Mouse (Mus musculus) bone marrow macrophage, adult 2 months (primary cell): ENCODE data around the gene Cers2. TPM values are rescaled to one million over a fixed set of nuclear protein-coding genes. Genes with fewer than 3 reads are reported as not detected.

Experiments
- H3K27ac ChIP-seq: 2 replicates; pipeline ENCODE4 v1.5.1; 2012; ENCODE audit warnings: low read depth, low read length; ENCODE audit not compliant: insufficient read depth
- H3K4me1 ChIP-seq: 2 replicates; pipeline ENCODE4 v1.6.1; 2012; ENCODE audit warnings: low read length; ENCODE audit not compliant: control insufficient read depth, insufficient read depth
- H3K4me3 ChIP-seq: 2 replicates; pipeline ENCODE4 v1.5.1; 2012; ENCODE audit warnings: mild to moderate bottlenecking, low read length, moderate library complexity; ENCODE audit not compliant: insufficient read depth
- CTCF ChIP-seq: IDR thresholded peaks from 2 replicates; pipeline ENCODE4 v1.5.1; 2012; ENCODE audit warnings: low read depth, mild to moderate bottlenecking, low read length, moderate library complexity
- POLR2A ChIP-seq: IDR thresholded peaks from 2 replicates; pipeline ENCODE4 v1.6.1; 2012; ENCODE audit warnings: mild to moderate bottlenecking, low read depth, low read length, borderline replicate concordance
- polyA plus RNA-seq: library from polyadenylated mRNA; stranded (reverse); fragments of >200 nt; gene quantifications from 2 replicates; pipeline ENCODE4 v1.2.4, GENCODE M21; 2012; ENCODE audit not compliant: missing spikeins, insufficient read depth, insufficient read length

Cers2 gene
- polyA plus RNA-seq, 1 experiment = 186 TPM

DNA sequence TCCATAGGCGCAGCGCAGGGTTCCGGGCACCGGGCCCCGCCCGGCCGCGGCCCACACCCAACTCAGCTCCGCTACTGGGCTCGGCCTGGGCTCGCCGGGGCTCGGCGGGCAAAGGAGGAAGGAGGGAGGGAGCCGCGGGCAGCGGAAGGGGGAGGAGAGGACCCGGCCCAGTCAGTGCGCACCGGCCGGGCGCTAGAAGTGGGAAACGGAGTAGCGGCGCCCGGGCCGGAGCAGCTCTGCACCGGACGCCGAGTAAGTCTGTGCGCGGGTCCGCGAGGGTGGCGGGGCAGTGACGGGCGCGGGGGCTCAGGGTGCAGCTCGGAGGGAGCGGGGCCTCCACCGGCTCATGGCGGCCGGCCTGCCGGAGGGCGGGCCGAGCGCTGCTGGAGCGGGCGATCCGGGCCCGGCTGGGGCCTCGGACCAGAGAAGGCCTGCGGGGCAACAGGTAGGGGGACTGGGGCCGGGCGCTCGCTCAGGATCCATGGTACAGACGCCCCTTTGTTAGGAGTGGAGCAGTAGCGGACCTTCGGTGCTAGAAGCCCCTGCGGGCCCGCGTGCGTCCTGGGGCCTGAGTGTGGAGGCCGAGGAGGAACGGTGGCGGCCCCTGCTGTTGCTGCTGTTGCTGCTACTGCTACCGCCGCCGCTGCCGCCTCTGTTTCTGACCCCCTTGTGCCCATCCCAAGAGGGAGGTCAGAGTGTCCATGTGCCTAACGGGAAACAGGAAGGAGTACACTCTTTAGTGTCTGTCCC, 678 bp downstream of the Cers2 start:
- peak overlapping the region; percentile 84 for H3K4me3 ChIP-seq
- peak overlapping the region; percentile 85 for H3K27ac ChIP-seq
- H3K4me1 ChIP-seq = peaks cover 42% of the 10 kb centered on the region
- TF ChIP-seq POLR2A (no peak), CTCF (0 out of 2 replicates have a peak, but pooled peaks have one; percentile 14)

DNA sequence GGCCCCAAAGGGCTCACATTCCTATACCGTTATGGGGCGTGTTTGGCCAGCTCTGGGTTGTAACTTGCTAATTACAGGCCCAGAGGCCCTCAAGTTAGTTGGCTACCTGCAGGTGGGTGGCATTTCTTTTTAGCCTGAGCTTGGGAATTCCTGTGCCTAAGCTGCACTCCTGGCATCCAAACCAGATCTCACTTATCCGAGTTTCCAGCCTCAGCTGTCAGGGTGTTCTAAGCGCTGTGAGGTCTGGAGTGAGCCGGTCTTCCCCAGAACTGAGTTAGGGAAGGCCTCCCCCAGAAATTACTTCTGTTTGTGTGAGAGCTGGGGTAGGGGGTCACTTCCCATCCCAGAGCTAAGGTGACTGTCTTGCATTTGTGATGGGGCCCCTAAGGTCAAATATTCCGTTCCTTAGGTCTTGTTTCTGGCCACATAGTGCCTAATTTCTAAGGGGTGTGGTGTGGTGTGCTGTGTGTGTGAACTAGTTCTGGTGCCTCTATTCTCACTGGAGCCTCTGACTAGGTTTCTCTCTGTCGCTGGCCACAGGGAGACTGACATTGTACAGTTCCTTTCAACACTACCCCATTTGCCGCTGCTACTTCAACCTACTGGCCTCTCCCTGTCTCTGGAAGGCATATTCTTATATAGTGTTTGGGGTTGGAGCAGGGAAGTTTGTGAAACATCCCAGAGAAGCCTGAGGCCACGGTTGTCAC, 1.4 kb downstream of the Cers2 start:
- H3K4me3 ChIP-seq = peak overlapping the region; percentile 84

DNA sequence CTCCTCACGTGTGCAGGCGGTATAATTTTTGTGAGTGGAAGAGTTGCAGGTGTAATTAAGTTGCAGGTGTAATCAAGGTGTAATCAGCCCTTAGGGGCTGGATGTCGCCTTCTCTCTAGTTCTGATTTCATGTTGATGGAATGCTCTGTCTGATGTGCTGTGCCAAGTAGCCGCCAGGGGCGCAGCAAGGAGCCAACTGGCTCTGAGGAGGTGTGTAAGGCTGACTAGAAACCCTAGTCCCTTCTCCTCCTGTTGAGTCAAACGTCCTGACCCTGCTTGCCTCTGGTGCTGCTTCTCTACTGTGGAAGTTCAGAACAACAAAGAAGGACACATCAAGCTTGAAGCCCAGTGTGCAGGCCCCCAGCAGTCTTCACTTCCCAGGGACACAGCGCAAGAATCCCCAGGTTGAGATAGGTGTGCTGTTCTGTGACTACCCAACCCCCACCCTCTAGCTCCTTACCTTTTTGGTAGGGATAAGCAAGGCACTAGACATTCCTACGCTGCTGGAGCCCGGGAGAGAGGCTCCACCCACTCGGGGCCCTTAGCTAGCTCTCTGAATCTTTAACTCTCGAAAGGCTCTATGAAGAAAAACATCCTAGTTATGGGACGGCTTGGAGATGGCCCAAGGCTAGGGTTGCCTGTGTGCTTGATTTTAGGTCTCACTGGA, 3.0 kb downstream of the Cers2 start:
- Histone ChIP-seq H3K4me3 (0 out of 2 replicates have a peak overlapping the region, but pooled peaks have one; percentile 9), H3K4me1 (peaks cover 32% of the 10 kb centered on the region), H3K27ac (no peak overlapping the region)
- TF ChIP-seq POLR2A (no peak), CTCF (peak; percentile 17; the same call in 1 of the 2 replicates)

More for the DNA sequence above, 1.4 kb downstream of the Cers2 start:
- Histone ChIP-seq H3K4me1 (peaks cover 42% of the 10 kb centered on the region), H3K27ac (peak overlapping the region; percentile 85)
- TF ChIP-seq POLR2A (no peak), CTCF (no peak)

DNA sequence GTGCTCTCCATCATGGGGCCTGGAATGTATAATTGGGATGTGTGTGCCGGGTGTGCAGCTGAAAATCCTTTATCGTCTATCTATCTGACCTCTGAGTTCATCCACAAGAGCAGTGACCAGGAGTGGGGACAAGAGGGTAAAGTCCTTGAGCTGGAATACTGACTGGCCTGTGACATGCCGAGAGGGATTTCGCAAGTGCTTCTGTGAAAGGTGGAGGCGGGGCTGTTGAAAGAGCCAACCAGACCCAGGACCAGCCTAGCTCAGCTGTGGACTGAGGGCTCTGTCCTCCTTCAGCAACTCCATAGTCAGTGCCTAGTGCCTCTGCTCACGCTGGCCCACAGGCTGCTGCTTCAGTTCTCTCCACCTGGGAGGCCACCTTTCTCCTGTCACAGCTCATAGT, 4.0 kb downstream of the Cers2 start:
- H3K4me3 ChIP-seq = no peak overlapping the region
- peak overlapping the region; percentile 4; the same call in 1 of the 2 replicates for H3K27ac ChIP-seq
- TF ChIP-seq POLR2A (no peak), CTCF (no peak)
- H3K4me1 ChIP-seq = peaks cover 28% of the 10 kb centered on the region

DNA sequence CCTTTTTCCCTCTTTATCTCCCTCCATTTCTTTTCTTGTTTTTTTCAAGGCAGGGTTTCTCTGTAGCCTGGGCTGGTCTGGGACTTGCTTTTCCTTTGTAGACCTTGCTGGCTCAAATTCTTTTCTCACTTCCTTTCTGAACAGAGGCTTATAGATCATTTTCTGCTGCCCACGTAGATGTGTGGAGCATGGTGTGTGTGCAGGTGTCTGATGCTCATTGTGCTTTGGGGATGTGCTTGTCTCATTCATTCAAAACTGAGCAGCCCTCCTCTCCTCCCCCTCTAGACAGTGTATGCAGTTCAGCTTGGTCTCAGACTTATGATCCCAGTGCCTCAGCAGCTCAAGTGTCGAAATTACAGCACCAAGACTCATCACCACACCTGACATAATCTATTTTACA, 4.5 kb downstream of the Cers2 start:
- no peak for TF ChIP-seq CTCF
- no peak for TF ChIP-seq POLR2A
- H3K27ac ChIP-seq = peak overlapping the region; percentile 4; the same call in 1 of the 2 replicates
- H3K4me1 ChIP-seq = peaks cover 24% of the 10 kb centered on the region
- H3K4me3 ChIP-seq = no peak overlapping the region

DNA sequence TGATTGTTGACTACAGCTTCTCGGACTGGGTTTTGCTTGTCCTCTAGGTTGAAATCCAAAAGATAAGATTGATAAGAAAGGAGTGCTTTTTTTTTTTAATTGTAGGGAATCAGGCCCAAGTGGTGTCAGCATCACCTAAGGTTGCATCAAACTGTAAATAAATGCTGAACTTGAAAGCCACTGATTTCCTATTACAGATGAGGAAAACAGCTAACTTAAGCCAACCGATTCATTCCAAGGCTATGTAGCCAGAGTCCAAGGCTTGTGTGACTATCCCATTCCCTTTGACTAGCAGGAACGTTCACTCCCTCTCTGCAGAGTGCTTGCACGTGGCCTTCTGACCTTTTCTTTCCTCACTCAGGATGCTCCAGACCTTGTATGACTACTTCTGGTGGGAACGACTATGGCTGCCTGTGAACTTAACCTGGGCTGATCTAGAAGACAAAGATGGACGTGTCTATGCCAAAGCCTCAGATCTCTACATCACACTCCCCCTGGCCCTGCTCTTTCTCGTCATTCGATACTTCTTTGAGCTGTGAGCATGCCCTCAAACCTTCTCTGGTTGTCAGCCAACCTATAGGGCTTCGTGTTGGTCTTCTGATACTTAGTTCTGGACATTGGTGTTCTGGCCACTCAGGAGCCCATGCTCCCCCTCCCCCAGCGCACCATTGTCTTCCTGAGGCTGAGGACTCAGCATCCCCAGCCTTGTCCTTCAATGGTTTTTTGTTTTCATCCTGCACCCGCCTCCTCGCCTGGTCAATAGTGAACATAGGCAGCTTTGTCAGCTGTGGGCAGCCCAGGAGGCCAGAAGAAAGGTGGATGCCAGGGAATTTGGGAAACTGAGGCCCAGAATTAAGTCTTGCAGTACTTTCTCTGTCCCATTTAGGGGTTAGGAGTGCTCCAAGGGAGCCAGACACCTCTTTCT, 5.4 kb downstream of the Cers2 start:
- Histone ChIP-seq H3K27ac (no peak overlapping the region), H3K4me3 (no peak overlapping the region), H3K4me1 (peaks cover 24% of the 10 kb centered on the region)
- TF ChIP-seq CTCF (no peak), POLR2A (no peak)

DNA sequence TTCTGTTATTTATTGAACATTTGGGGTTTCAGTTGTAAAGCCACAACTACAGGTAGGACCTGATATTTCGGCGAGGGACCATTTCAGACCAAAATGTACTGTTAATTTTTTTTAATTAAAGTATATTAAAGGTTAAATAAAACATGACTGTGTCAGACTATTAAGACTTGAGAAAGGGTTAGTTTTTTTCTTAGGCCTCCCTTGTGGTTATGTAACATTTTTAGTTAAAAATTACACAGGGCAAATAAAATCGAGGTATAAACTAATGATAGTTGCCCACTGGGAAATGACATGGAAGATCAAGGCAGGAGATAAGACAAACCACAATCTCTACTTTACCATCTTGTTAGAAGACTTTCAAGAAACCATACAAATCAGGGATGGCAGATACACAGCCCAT, 8.8 kb downstream of the Cers2 start:
- no peak overlapping the region for H3K27ac ChIP-seq
- no peak overlapping the region for H3K4me3 ChIP-seq
- TF ChIP-seq POLR2A (no peak), CTCF (no peak)
- H3K4me1 ChIP-seq = peaks cover 9% of the 10 kb centered on the region

DNA sequence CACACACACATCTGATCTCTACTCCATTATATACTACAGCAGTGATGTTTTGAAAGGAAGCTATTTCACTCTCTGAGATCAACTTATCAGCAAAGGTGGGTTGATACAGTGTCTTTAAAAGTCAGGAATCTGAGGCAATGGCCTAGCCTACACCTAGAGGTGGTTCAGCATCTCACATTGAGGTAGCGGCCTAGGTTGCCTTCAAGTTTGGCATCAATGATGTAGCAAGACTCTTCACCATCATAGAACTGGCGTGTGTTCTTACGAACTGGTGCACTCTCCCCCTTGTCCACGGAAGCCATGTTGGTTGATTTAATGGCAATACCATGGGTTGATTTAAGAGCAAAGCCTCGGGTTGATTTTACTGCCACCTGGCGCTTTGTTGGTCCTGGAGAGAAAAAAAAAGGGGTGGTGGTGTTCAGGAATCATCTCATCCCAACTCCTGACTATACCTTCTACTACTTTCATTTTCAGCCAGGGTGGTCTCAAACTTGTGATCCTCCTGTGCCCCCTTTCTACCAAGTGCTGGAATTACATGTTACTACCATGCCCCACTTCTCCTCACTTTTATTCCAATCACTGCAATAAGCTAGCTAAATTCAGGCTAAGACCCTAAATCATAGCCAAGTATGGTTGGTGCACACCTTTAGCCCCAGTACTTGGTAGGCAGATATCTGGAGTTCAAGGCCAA, 10.0 kb downstream of the Cers2 start:
- no peak overlapping the region for H3K4me3 ChIP-seq
- no peaks in the 10 kb centered on the region for H3K4me1 ChIP-seq
- no peak overlapping the region for H3K27ac ChIP-seq
- TF ChIP-seq POLR2A (no peak), CTCF (no peak)
